Mouse (Mus musculus) lung, postnatal 0 days (tissue): ENCODE data around the gene Gm21834. TPM values are rescaled to one million over a fixed set of nuclear protein-coding genes. Genes with fewer than 3 reads are reported as not detected.

Experiments
- ATAC-seq: fragments of 200-750 bp; cut with Nextera tagmentation; 2 replicates; pipeline ENCODE4 v1.8.0; 2017; ENCODE audit warnings: moderate library complexity
- DNase-seq: peaks from one replicate; pipeline ENCODE4 v3.0.0-alpha.2; 2016; ENCODE audit warnings: low spot score
- H3K27ac ChIP-seq: fragments of 300-500 bp; sonication (generic); 2 replicates; pipeline ENCODE4 v1.5.1; 2014; ENCODE audit warnings: antibody characterized with exemption, mild to moderate bottlenecking, low read length, mixed read lengths
- H3K27me3 ChIP-seq: fragments of 300-500 bp; sonication (generic); replicated peaks from 2 replicates; pipeline ENCODE4 v1.6.1; 2014; ENCODE audit warnings: low read length, mixed read lengths; ENCODE audit not compliant: insufficient read depth
- H3K36me3 ChIP-seq: fragments of 300-500 bp; sonication (generic); 2 replicates; pipeline ENCODE4 v1.6.1; 2014; ENCODE audit warnings: low read length, mixed read lengths; ENCODE audit not compliant: insufficient read depth
- H3K4me1 ChIP-seq: fragments of 300-500 bp; sonication (generic); 2 replicates; pipeline ENCODE4 v1.6.1; 2014; ENCODE audit warnings: antibody characterized with exemption, low read depth, low read length, mixed read lengths; ENCODE audit not compliant: insufficient read depth
- H3K4me2 ChIP-seq: fragments of 300-500 bp; sonication (generic); replicated peaks from 2 replicates; pipeline ENCODE4 v1.6.1; 2014; ENCODE audit warnings: low read depth, mild to moderate bottlenecking, low read length, moderate library complexity, mixed read lengths
- H3K4me3 ChIP-seq: fragments of 300-500 bp; sonication (generic); 2 replicates; pipeline ENCODE4 v1.5.1; 2014; ENCODE audit warnings: low read depth, low read length
- H3K9ac ChIP-seq: fragments of 300-500 bp; sonication (generic); replicated peaks from 2 replicates; pipeline ENCODE4 v1.6.1; 2014; ENCODE audit warnings: low read depth, mild to moderate bottlenecking
- H3K9me3 ChIP-seq: fragments of 300-500 bp; sonication (generic); 2 replicates; pipeline ENCODE4 v1.6.1; 2016; ENCODE audit warnings: low read length, mixed read lengths
- CTCF ChIP-seq: IDR thresholded peaks from 2 replicates; pipeline ENCODE4 v1.5.1; 2016; ENCODE audit warnings: antibody characterized with exemption, mild to moderate bottlenecking
- EP300 ChIP-seq: IDR thresholded peaks from 2 replicates; pipeline ENCODE4 v1.6.1; 2016; ENCODE audit warnings: antibody characterized with exemption, mild to moderate bottlenecking, control low read depth
- WGBS: fragments of 180-500 bp; shearing (Covaris S2); extraction: QIAGEN DNeasy Blood & Tissue Kit; methylation state at CpG from one replicate; pipeline ENCODE4 v1.1.7; 2014; 5-methylcytosine and 5-hydroxymethylcytosine counted together
- polyA plus RNA-seq: library from polyadenylated mRNA; unstranded; fragments of >200 nt; fragmentation: Nextera tagmentation; extraction: Ambion mirVana; gene quantifications from 2 replicates; pipeline ENCODE4 v1.2.1, GENCODE M21; 2015

Gm21834 gene
- polyA plus RNA-seq, result not detected in 2 replicates

- H3K9ac ChIP-seq, result no peak within 1 kb of the TSS
- H3K27ac ChIP-seq, result no peak within 1 kb of the TSS
- 72% methylated on average over 5 of the region's 5 CpGs for WGBS
- TF ChIP-seq CTCF (no peak), EP300 (no peak)
- no peaks in the 10 kb centered on the region for H3K36me3 ChIP-seq
- DNase-seq (no peak), ATAC-seq (no peak)
- no peaks in the 10 kb centered on the region for H3K9me3 ChIP-seq
- no peaks in the 10 kb centered on the region for H3K27me3 ChIP-seq
- no peaks in the 10 kb centered on the region for H3K4me1 ChIP-seq
- no peak within 1 kb of the TSS for H3K4me3 ChIP-seq
- H3K4me2 ChIP-seq, result no peak within 1 kb of the TSS
Observed at GRCm38 (mm10) chr17:57742119-57742518, at the start of gene Gm21834. Gene Gm21834, minus strand, starts transcription at chr17:57742219.

GRCm38 (mm10) chr17:57788161-57788799 lies 46.3 kb upstream of the Gm21834 start:
- Histone ChIP-seq H3K27me3 (no peaks in the 10 kb centered on the region), H3K27ac (no peak overlapping the region), H3K4me3 (no peak overlapping the region), H3K4me1 (no peaks in the 10 kb centered on the region), H3K4me2 (no peak overlapping the region), H3K9ac (no peak overlapping the region), H3K9me3 (no peaks in the 10 kb centered on the region), H3K36me3 (no peaks in the 10 kb centered on the region)
- TF ChIP-seq EP300 (no peak), CTCF (no peak)
- no peak for ATAC-seq
- DNase-seq, result no peak
- 88% methylated on average over 1 of the region's 1 CpGs for WGBS

GRCm38 (mm10) chr17:57770904-57771303 lies 28.9 kb upstream of the Gm21834 start:
- 16% methylated on average over 4 of the region's 4 CpGs for WGBS
- H3K9ac ChIP-seq, result no peak overlapping the region
- H3K36me3 ChIP-seq, result no peaks in the 10 kb centered on the region
- ATAC-seq, result no peak
- no peak overlapping the region for H3K4me2 ChIP-seq
- H3K27ac ChIP-seq, result no peak overlapping the region
- TF ChIP-seq EP300, result no peak
- TF ChIP-seq CTCF, result peak; percentile 33; the same call in 1 of the 2 replicates
- H3K9me3 ChIP-seq, result no peaks in the 10 kb centered on the region
- H3K4me1 ChIP-seq, result no peaks in the 10 kb centered on the region
- no peak overlapping the region for H3K4me3 ChIP-seq
- DNase-seq, result no peak
- H3K27me3 ChIP-seq, result no peaks in the 10 kb centered on the region

GRCm38 (mm10) chr17:57768622-57769610 lies 26.9 kb upstream of the Gm21834 start, which contains the start of gene Cntnap5c:
Gene Cntnap5c, plus strand, starts transcription at chr17:57769570.
- 21% methylated on average over 26 of the region's 26 CpGs for WGBS
- peak; percentile 14 for DNase-seq
- TF ChIP-seq EP300 (no peak), CTCF (no peak)
- H3K9ac ChIP-seq, result no peak within 1 kb of the TSS
- no peak within 1 kb of the TSS for H3K27ac ChIP-seq
- no peak within 1 kb of the TSS for H3K4me2 ChIP-seq
- H3K27me3 ChIP-seq, result no peaks in the 10 kb centered on the region
- no peaks in the 10 kb centered on the region for H3K9me3 ChIP-seq
- H3K4me1 ChIP-seq, result no peaks in the 10 kb centered on the region
- no peak for ATAC-seq
- no peak within 1 kb of the TSS for H3K4me3 ChIP-seq
- no peaks in the 10 kb centered on the region for H3K36me3 ChIP-seq

- Histone ChIP-seq H3K4me2 (no peak overlapping the region), H3K4me3 (no peak overlapping the region), H3K9ac (no peak overlapping the region), H3K27me3 (no peaks in the 10 kb centered on the region), H3K36me3 (no peaks in the 10 kb centered on the region), H3K4me1 (no peaks in the 10 kb centered on the region), H3K27ac (no peak overlapping the region), H3K9me3 (no peaks in the 10 kb centered on the region)
- no peak for DNase-seq
- TF ChIP-seq EP300 (no peak), CTCF (no peak)
- no peak for ATAC-seq
Observed at GRCm38 (mm10) chr17:57767306-57767705, 25.3 kb upstream of the Gm21834 start.

- 31% methylated on average over 1 of the region's 1 CpGs for WGBS
- Histone ChIP-seq H3K4me2 (no peak overlapping the region), H3K4me3 (no peak overlapping the region), H3K27ac (no peak overlapping the region), H3K9me3 (no peaks in the 10 kb centered on the region), H3K27me3 (no peaks in the 10 kb centered on the region), H3K4me1 (no peaks in the 10 kb centered on the region), H3K9ac (no peak overlapping the region), H3K36me3 (no peaks in the 10 kb centered on the region)
- ATAC-seq (no peak), DNase-seq (no peak)
- TF ChIP-seq EP300 (no peak), CTCF (no peak)
Observed at GRCm38 (mm10) chr17:57758033-57758432, 16.0 kb upstream of the Gm21834 start.
